Mouse (Mus musculus): ENCODE measurements around the gene Gm20695.
A peak's percentile ranks its signal among the peaks of the same experiment; 100 is the strongest.
"Not testable (repeated sequence)": the region's sequence is repeated elsewhere in the genome, so short reads cannot be mapped to it uniquely, and the experiment has no call there.

Gene Gm20695

GRCm38 (mm10) chr16:3884201-3885064, at the start of gene Gm20695, which contains the start of gene Zfp597:
Gm20695 (plus strand) TSS chr16:3884648.
Zfp597 (minus strand) TSS chr16:3884561.
- DNase-seq (ENCODE audit: low read depth, low spot score): peak; percentile 96

- DNase-seq (ENCODE audit: low read depth, low spot score): no peak
Measured at GRCm38 (mm10) chr16:3835461-3835860, 49.0 kb upstream of the Gm20695 start.

- peak; percentile 65 for DNase-seq (ENCODE audit: low read depth, low spot score)
Measured at GRCm38 (mm10) chr16:3839157-3839885, 45.1 kb upstream of the Gm20695 start.

GRCm38 (mm10) chr16:3842989-3843388, 41.5 kb upstream of the Gm20695 start:
- no peak for DNase-seq (ENCODE audit: low read depth, low spot score)

- DNase-seq (ENCODE audit: low read depth, low spot score): no peak
Measured at GRCm38 (mm10) chr16:3843796-3844195, 40.7 kb upstream of the Gm20695 start.

- peak; percentile 95 for DNase-seq (ENCODE audit: low read depth, low spot score)
Measured at GRCm38 (mm10) chr16:3846711-3847518, 37.5 kb upstream of the Gm20695 start, which contains the start of gene Zfp174. Zfp174 (plus strand) TSS chr16:3847268.

- no peak for DNase-seq (ENCODE audit: low read depth, low spot score)
Measured at GRCm38 (mm10) chr16:3847871-3848270, 36.6 kb upstream of the Gm20695 start.

- peak; percentile 38 for DNase-seq (ENCODE audit: low read depth, low spot score)
Measured at GRCm38 (mm10) chr16:3848416-3848815, 36.0 kb upstream of the Gm20695 start.

GRCm38 (mm10) chr16:3851301-3851700, 33.1 kb upstream of the Gm20695 start:
- not testable (repeated sequence) for DNase-seq (ENCODE audit: low read depth, low spot score)

- no peak for DNase-seq (ENCODE audit: low read depth, low spot score)
Measured at GRCm38 (mm10) chr16:3852586-3852985, 31.9 kb upstream of the Gm20695 start.

GRCm38 (mm10) chr16:3854437-3855182, 29.8 kb upstream of the Gm20695 start:
- DNase-seq (ENCODE audit: low read depth, low spot score): no peak

- no peak for DNase-seq (ENCODE audit: low read depth, low spot score)
Measured at GRCm38 (mm10) chr16:3855776-3856175, 28.7 kb upstream of the Gm20695 start.

GRCm38 (mm10) chr16:3859254-3859653, 25.2 kb upstream of the Gm20695 start:
- no peak for DNase-seq (ENCODE audit: low read depth, low spot score)

GRCm38 (mm10) chr16:3871815-3872214, 12.6 kb upstream of the Gm20695 start:
- DNase-seq (ENCODE audit: low read depth, low spot score): no peak

GRCm38 (mm10) chr16:3872216-3873047, 12.0 kb upstream of the Gm20695 start, which contains the start of gene Naa60:
Naa60 (plus strand) TSS chr16:3872375.
- DNase-seq (ENCODE audit: low read depth, low spot score): peak; percentile 94

GRCm38 (mm10) chr16:3876346-3876745, 8.1 kb upstream of the Gm20695 start:
- no peak for DNase-seq (ENCODE audit: low read depth, low spot score)

- DNase-seq (ENCODE audit: low read depth, low spot score): no peak
Measured at GRCm38 (mm10) chr16:3885065-3885670, 720 bp downstream of the Gm20695 start.

- no peak for DNase-seq (ENCODE audit: low read depth, low spot score)
Measured at GRCm38 (mm10) chr16:3891621-3892295, 7.3 kb downstream of the Gm20695 start.

- no peak for DNase-seq (ENCODE audit: low read depth, low spot score)
Measured at GRCm38 (mm10) chr16:3893739-3894138, 9.3 kb downstream of the Gm20695 start.

Data from CD4-positive, CD25-positive, alpha-beta regulatory T cell, adult 2 months (primary cell).